Mouse (Mus musculus): Measurements from ENCODE around the gene Pygb.

Pygb gene

GRCm38 (mm10) chr2:150786251-150787180 lies at the start of gene Pygb:
Gene Pygb (plus strand): TSS chr2:150786735.
- DNase-seq (ENCODE audit: low spot score) = peak; percentile 82

GRCm38 (mm10) chr2:150737881-150738280 lies 48.7 kb upstream of the Pygb start:
- DNase-seq (ENCODE audit: low spot score) = no peak

- no peak for DNase-seq (ENCODE audit: low spot score)
Measured at GRCm38 (mm10) chr2:150740145-150740841, 46.2 kb upstream of the Pygb start.

- no peak for DNase-seq (ENCODE audit: low spot score)
Measured at GRCm38 (mm10) chr2:150741405-150741804, 45.1 kb upstream of the Pygb start.

- no peak for DNase-seq (ENCODE audit: low spot score)
Measured at GRCm38 (mm10) chr2:150745016-150745415, 41.5 kb upstream of the Pygb start.

- peak; percentile 95 for DNase-seq (ENCODE audit: low spot score)
Measured at GRCm38 (mm10) chr2:150748854-150749253, 37.7 kb upstream of the Pygb start, which contains the start of gene Entpd6. Gene Entpd6 (plus strand): TSS chr2:150749042.

GRCm38 (mm10) chr2:150749283-150749682 lies 37.3 kb upstream of the Pygb start:
- DNase-seq (ENCODE audit: low spot score) = no peak

GRCm38 (mm10) chr2:150750129-150750979 lies 36.2 kb upstream of the Pygb start:
- DNase-seq (ENCODE audit: low spot score) = no peak

- no peak for DNase-seq (ENCODE audit: low spot score)
Measured at GRCm38 (mm10) chr2:150755016-150755415, 31.5 kb upstream of the Pygb start.

- no peak for DNase-seq (ENCODE audit: low spot score)
Measured at GRCm38 (mm10) chr2:150761476-150761875, 25.1 kb upstream of the Pygb start.

GRCm38 (mm10) chr2:150765619-150766018 lies 20.9 kb upstream of the Pygb start:
- DNase-seq (ENCODE audit: low spot score) = no peak

- no peak for DNase-seq (ENCODE audit: low spot score)
Measured at GRCm38 (mm10) chr2:150766083-150766862, 20.3 kb upstream of the Pygb start.

GRCm38 (mm10) chr2:150768678-150769077 lies 17.9 kb upstream of the Pygb start:
- no peak for DNase-seq (ENCODE audit: low spot score)

GRCm38 (mm10) chr2:150770747-150771146 lies 15.8 kb upstream of the Pygb start:
- no peak for DNase-seq (ENCODE audit: low spot score)

GRCm38 (mm10) chr2:150771169-150771568 lies 15.4 kb upstream of the Pygb start:
- DNase-seq (ENCODE audit: low spot score) = no peak

GRCm38 (mm10) chr2:150771996-150772395 lies 14.5 kb upstream of the Pygb start:
- DNase-seq (ENCODE audit: low spot score) = no peak

GRCm38 (mm10) chr2:150772466-150773119 lies 13.9 kb upstream of the Pygb start:
- no peak for DNase-seq (ENCODE audit: low spot score)

GRCm38 (mm10) chr2:150782801-150783200 lies 3.7 kb upstream of the Pygb start:
- DNase-seq (ENCODE audit: low spot score) = no peak

- no peak for DNase-seq (ENCODE audit: low spot score)
Measured at GRCm38 (mm10) chr2:150787234-150787771, 768 bp downstream of the Pygb start.

- DNase-seq (ENCODE audit: low spot score) = no peak
Measured at GRCm38 (mm10) chr2:150788768-150789550, 2.4 kb downstream of the Pygb start.

Data from c-Kit-positive CD71-positive TER-119-positive erythroid progenitor cells, embryonic 14.5 days (primary cell).